Mouse (Mus musculus): Measurements from ENCODE around the gene Ablim1. TPM values are rescaled to one million over a fixed set of nuclear protein-coding genes. Genes with fewer than 3 reads are reported as not detected.

Gene Ablim1
- total RNA-seq, 4 experiments from 2014 or later = 103 to 121 (median 110) TPM

GRCm38 (mm10) chr19:56994653-56995052 lies 320.1 kb downstream of the Ablim1 start:
- DNase-seq (ENCODE audit: low spot score in 2 of 2) = no peak

- DNase-seq (ENCODE audit: low spot score in 2 of 2) = no peak
Observed at GRCm38 (mm10) chr19:56993763-56994162, 321.0 kb downstream of the Ablim1 start.

DNA sequence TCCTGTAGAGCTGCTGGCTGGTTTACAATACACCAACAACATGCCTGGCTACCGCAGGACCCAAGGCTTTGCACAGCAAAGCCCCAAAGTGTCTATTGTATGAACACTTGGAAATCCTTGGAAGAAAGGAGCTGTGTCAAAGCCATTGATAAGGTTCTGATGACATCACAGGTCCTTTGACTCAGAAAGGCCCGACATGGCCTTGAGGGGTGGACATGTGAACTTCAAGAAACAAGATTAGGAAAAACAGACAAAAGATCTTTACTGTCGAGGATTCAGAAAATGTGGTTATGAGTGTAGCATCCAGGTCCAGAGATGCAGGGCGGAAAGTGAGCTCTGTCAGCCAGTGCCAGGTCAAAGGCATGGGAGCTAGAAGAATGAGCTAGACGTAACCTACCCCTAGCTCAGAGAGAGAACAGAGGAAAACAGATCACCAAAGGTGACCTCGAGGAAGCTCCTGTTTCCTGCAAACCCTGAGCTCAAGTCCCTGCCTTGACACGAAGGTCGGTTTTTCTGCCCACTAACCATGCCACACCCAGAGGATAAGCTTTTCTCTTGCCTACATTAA lies 321.7 kb downstream of the Ablim1 start:
- no peak for DNase-seq (ENCODE audit: low spot score in 2 of 2)

GRCm38 (mm10) chr19:56990367-56991111 lies 324.2 kb downstream of the Ablim1 start:
- DNase-seq (ENCODE audit: low spot score in 2 of 2) = no peak

DNA sequence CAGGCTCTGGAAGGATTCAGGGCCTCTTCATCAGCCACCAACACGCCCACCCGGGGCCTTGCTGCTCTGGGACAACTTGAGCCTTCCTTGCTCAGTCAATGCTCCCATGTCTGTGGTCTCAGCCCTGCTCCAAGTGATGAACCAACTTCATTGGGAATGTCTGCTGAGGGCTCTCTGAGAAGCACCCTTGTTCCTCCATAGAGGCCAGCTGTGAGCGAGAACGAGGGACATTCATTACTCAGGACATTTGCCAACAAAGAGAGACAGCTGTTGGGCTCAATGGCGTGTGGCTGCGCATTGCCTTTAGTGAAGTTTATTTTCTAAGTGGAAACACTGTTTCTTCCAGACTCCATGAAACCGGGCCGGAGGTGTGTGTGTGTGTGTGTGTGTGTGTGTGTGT lies 325.5 kb downstream of the Ablim1 start:
- no peak for DNase-seq (ENCODE audit: low spot score in 2 of 2)

DNA sequence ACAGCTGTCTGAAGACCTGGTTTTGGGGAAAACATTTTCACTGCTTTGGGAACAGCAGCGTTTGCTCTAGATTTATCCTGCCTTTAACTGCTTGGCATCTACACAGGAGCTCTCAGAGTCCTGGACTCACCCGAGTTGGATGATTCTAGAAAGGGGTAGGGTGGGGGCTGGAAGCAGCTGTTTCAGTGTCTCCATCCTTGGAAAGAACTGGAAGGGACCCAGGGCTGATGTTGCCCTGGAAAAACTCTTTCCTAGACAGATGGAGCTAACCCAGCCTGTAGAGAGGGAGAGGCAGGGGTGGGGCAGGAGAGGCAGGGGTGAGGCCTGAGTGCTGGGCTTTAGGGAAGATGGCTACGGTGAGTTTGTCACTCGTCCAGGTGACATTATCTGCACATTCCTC lies 330.5 kb downstream of the Ablim1 start:
- no peak for DNase-seq (ENCODE audit: low spot score in 2 of 2)

DNA sequence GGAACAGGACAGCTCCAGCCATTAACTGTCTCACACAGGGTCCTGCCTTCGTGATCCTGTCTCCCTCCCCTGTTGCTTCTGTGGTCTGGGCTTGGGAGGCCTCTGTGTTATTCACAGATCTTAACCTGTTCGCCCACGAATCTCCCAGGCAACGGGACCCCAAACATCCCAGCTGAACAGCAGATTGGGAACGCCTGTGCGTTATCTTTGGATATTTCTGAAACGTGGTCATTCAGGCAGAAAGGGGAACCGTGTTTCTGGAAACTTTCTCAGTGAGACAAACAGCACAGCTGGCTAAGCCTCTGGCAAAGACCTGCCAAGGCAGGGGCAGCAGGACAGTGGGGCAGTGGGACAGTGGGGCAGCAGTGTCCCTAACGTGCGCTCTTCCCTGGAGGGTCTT lies 331.0 kb downstream of the Ablim1 start:
- no peak for DNase-seq (ENCODE audit: low spot score in 2 of 2)

Other genes with a start within 250 kb of the Ablim1 start
- 10 to 100 TPM; 23.6 to 24.7 (median 24.1) TPM for gene Fam160b1, start 45.8 kb upstream of the Ablim1 start, total RNA-seq (2022)
- 10 to 100 TPM; 18.4 to 23.6 (median 19.3) TPM for gene Trub1, start 138.0 kb upstream of the Ablim1 start, total RNA-seq (2022)